Mouse (Mus musculus) embryonic facial prominence, embryonic 12.5 days (tissue): ENCODE measurements around the gene Opn4. TPM values are rescaled to one million over a fixed set of nuclear protein-coding genes. Genes with fewer than 3 reads are reported as not detected.

ENCODE experiments used
- ATAC-seq: fragments of 200-750 bp; cut with Nextera tagmentation; 2 replicates; pipeline ENCODE4 v1.8.0; 2017; ENCODE audit not compliant: insufficient number of reproducible peaks, insufficient read depth, low FRiP score, low TSS enrichment
- H3K27ac ChIP-seq: fragments of 300-500 bp; sonication (generic); 2 replicates; pipeline ENCODE4 v1.5.1; 2016; ENCODE audit warnings: mild to moderate bottlenecking
- H3K27me3 ChIP-seq: fragments of 300-500 bp; sonication (generic); 2 replicates; pipeline ENCODE4 v1.6.1; 2016; ENCODE audit warnings: mild to moderate bottlenecking, moderate library complexity
- H3K36me3 ChIP-seq: fragments of 300-500 bp; sonication (generic); 2 replicates; pipeline ENCODE4 v1.6.1; 2016; ENCODE audit warnings: mild to moderate bottlenecking
- H3K4me1 ChIP-seq: fragments of 300-500 bp; sonication (generic); 2 replicates; pipeline ENCODE4 v1.6.1; 2016
- H3K4me2 ChIP-seq: fragments of 300-500 bp; sonication (generic); replicated peaks from 2 replicates; pipeline ENCODE4 v1.6.1; 2016; ENCODE audit warnings: mild to moderate bottlenecking, moderate library complexity
- H3K4me3 ChIP-seq: fragments of 300-500 bp; sonication (generic); 2 replicates; pipeline ENCODE4 v1.5.1; 2016; ENCODE audit warnings: mild to moderate bottlenecking
- H3K9ac ChIP-seq: fragments of 300-500 bp; sonication (generic); 2 replicates; pipeline ENCODE4 v1.6.1; 2016; ENCODE audit warnings: mild to moderate bottlenecking, moderate library complexity
- H3K9me3 ChIP-seq: fragments of 300-500 bp; sonication (generic); 2 replicates; pipeline ENCODE4 v1.6.1; 2016; ENCODE audit warnings: mild to moderate bottlenecking, moderate library complexity
- WGBS: fragments of 180-500 bp; shearing (Covaris S2); methylation state at CpG from one replicate; pipeline ENCODE4 v1.1.7; 2016; 5-methylcytosine and 5-hydroxymethylcytosine counted together
- polyA plus RNA-seq: library from polyadenylated mRNA; unstranded; fragments of >200 nt; fragmentation: Nextera tagmentation; extraction: Ambion mirVana; gene quantifications from 2 replicates; pipeline ENCODE4 v1.2.1, GENCODE M21; 2016

Opn4 gene
- polyA plus RNA-seq, 1 experiment from 2014 or later = 1.1 TPM

GRCm38 (mm10) chr14:34590017-34590570 lies 9.8 kb downstream of the Opn4 start:
- Histone ChIP-seq H3K27ac (no peak overlapping the region), H3K36me3 (no peaks in the 10 kb centered on the region), H3K4me3 (no peak overlapping the region), H3K4me1 (peaks cover 9% of the 10 kb centered on the region), H3K9ac (no peak overlapping the region), H3K4me2 (no peak overlapping the region), H3K27me3 (no peaks in the 10 kb centered on the region), H3K9me3 (no peaks in the 10 kb centered on the region)
- ATAC-seq = no peak
- 87% methylated on average over 5 of the region's 5 CpGs for WGBS

- H3K4me3 ChIP-seq = no peak overlapping the region
- H3K27me3 ChIP-seq = no peaks in the 10 kb centered on the region
- H3K4me1 ChIP-seq = peaks cover 9% of the 10 kb centered on the region
- no peaks in the 10 kb centered on the region for H3K9me3 ChIP-seq
- no peak overlapping the region for H3K9ac ChIP-seq
- H3K27ac ChIP-seq = no peak overlapping the region
- WGBS = 90% methylated on average over 8 of the region's 8 CpGs
- H3K36me3 ChIP-seq = no peaks in the 10 kb centered on the region
- H3K4me2 ChIP-seq = no peak overlapping the region
- ATAC-seq = no peak
Observed at GRCm38 (mm10) chr14:34589185-34589713, 10.7 kb downstream of the Opn4 start.

- ATAC-seq = no peak
- H3K4me3 ChIP-seq = no peak within 1 kb of the TSS
- H3K4me1 ChIP-seq = peaks cover 9% of the 10 kb centered on the region
- no peaks in the 10 kb centered on the region for H3K27me3 ChIP-seq
- H3K4me2 ChIP-seq = no peak within 1 kb of the TSS
- no peak within 1 kb of the TSS for H3K27ac ChIP-seq
- WGBS = 62% methylated on average over 8 of the region's 8 CpGs
- no peaks in the 10 kb centered on the region for H3K9me3 ChIP-seq
- no peak within 1 kb of the TSS for H3K9ac ChIP-seq
- H3K36me3 ChIP-seq = no peaks in the 10 kb centered on the region
Observed at GRCm38 (mm10) chr14:34588498-34588897, 11.4 kb downstream of the Opn4 start, which contains the start of gene Ldb3. Ldb3 (minus strand) TSS chr14:34588682.

DNA sequence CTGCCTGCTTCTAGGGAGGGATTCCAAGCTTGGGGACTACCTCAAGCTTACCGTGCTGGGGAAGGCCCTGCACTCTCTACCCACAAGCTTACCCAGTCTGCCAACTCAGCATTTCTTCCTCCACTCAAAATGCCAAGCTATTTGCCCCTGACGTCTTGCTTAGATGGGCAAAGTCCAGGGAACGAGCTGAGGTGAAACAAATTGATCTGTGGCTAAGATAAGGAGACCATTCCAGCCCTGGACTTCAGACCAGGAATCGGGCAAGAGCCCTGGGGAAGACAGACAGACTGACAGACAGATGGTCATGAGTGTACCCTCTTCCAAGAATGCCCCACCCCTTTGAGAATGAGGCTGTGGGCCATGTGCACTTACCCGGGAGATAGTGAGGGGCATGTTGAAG lies 11.9 kb downstream of the Opn4 start:
- Histone ChIP-seq H3K4me1 (peaks cover 9% of the 10 kb centered on the region), H3K4me3 (no peak overlapping the region), H3K27ac (no peak overlapping the region), H3K4me2 (no peak overlapping the region), H3K36me3 (no peaks in the 10 kb centered on the region), H3K9me3 (no peaks in the 10 kb centered on the region), H3K9ac (no peak overlapping the region), H3K27me3 (no peaks in the 10 kb centered on the region)
- ATAC-seq = no peak
- WGBS = 64% methylated on average over 5 of the region's 5 CpGs

- Histone ChIP-seq H3K36me3 (no peaks in the 10 kb centered on the region), H3K9me3 (no peaks in the 10 kb centered on the region), H3K4me3 (no peak overlapping the region), H3K27ac (no peak overlapping the region), H3K9ac (no peak overlapping the region), H3K4me1 (peaks cover 4% of the 10 kb centered on the region), H3K4me2 (no peak overlapping the region), H3K27me3 (no peaks in the 10 kb centered on the region)
- ATAC-seq = no peak
- WGBS = 79% methylated on average over 3 of the region's 3 CpGs
Observed at GRCm38 (mm10) chr14:34586871-34587270, 13.1 kb downstream of the Opn4 start.

DNA sequence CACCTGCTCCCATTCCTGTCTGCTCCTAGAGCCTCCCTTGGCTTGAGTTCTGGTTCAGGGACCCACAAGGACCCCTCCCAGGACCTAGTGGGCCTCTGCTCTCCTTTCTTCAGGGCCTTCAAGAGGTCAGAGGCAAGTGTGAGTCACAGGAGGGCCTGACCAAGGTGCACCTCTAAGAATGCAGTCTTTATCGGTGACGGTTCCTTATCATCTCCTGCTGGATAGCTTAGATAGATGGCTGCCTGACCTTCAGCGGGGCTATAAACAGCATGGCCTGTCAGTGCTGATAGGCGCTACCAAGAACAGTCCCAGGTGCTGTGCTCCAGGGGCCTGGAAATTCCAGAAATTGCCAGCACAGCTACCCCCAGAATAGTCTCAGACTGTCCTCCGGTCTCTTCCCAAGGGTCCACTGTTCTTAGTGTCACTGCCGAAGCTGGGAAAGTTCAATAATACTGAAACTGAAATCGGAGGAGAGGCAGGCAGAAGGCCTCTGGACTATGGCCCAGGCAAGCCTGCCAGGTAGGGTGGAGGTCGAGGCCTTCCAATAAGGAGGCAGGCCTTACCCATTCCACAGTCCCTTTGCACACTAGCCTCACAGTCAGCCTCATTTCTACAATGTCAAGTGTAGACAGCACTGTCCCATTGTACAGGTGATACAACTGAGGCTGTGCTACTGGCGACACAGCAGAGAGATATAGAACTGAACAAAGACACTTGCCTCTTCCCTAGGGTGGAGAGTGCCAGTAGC lies 14.4 kb downstream of the Opn4 start:
- Histone ChIP-seq H3K4me2 (no peak overlapping the region), H3K9me3 (no peaks in the 10 kb centered on the region), H3K27me3 (no peaks in the 10 kb centered on the region), H3K36me3 (no peaks in the 10 kb centered on the region), H3K9ac (no peak overlapping the region), H3K27ac (no peak overlapping the region), H3K4me1 (no peaks in the 10 kb centered on the region), H3K4me3 (no peak overlapping the region)
- ATAC-seq = no peak
- 88% methylated on average over 9 of the region's 9 CpGs for WGBS

DNA sequence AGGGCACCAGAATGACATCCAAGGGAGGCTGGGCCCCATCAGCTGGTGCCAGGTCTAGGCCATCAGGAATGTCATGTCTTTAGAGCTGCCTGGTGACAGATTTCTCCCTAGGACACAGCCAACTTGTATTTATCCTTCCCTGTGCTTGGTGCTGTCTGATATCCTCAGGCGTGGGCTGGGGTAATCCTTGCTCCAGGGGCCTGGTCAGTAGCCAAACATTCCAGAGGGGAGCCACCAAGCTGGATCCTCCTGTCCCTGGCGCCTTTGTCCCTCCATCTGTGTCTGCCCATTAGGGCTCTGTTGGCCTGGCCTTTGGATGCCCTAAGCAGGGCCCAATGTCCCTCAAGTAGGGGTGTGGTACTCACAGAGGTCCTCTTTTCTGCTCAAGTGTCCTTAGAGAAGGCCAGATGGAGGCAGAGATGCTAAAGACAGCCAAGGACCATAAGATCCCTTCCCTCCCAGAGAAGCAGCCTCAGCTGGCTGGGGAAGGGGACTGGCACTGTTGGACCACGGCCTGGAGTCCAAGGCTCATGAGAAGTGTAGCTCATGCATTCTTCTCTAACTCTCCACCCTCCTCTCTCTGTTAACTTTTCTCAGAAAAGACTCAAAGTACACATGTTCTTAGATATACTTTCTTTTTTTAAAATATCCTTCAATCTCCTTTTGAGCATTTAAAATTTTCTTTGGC lies 17.1 kb downstream of the Opn4 start:
- no peak overlapping the region for H3K27ac ChIP-seq
- H3K4me1 ChIP-seq = no peaks in the 10 kb centered on the region
- H3K4me3 ChIP-seq = no peak overlapping the region
- WGBS = 73% methylated on average over 3 of the region's 3 CpGs
- H3K4me2 ChIP-seq = no peak overlapping the region
- no peaks in the 10 kb centered on the region for H3K36me3 ChIP-seq
- no peaks in the 10 kb centered on the region for H3K9me3 ChIP-seq
- no peak overlapping the region for H3K9ac ChIP-seq
- no peaks in the 10 kb centered on the region for H3K27me3 ChIP-seq
- no peak for ATAC-seq

DNA sequence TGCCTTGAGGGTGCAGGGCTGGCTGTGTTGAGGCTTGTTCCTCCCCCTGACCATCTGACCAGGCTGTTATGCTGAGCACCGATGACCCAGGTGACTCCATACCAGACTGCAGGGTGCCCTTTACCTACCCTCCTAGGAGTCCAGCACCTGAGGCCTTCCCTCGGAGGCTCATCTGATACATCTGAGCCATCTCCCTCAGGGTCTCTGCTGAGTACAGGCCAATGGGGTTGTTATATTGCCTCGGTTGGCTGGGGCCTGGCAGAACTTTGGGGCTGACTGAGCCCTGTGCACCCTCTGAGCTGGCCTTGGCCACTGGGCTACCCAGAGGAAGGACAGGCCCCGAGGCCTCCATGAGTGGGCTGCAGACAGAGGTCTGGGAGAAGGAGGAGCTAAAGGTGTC lies 23.1 kb downstream of the Opn4 start:
- no peak overlapping the region for H3K4me3 ChIP-seq
- no peaks in the 10 kb centered on the region for H3K36me3 ChIP-seq
- H3K9me3 ChIP-seq = no peaks in the 10 kb centered on the region
- H3K27ac ChIP-seq = no peak overlapping the region
- ATAC-seq = no peak
- no peak overlapping the region for H3K9ac ChIP-seq
- 76% methylated on average over 4 of the region's 4 CpGs for WGBS
- H3K4me1 ChIP-seq = no peaks in the 10 kb centered on the region
- H3K27me3 ChIP-seq = no peaks in the 10 kb centered on the region
- H3K4me2 ChIP-seq = no peak overlapping the region

- Histone ChIP-seq H3K9me3 (no peaks in the 10 kb centered on the region), H3K36me3 (no peaks in the 10 kb centered on the region), H3K4me3 (no peak overlapping the region), H3K27me3 (no peaks in the 10 kb centered on the region), H3K9ac (no peak overlapping the region), H3K4me1 (peaks cover 7% of the 10 kb centered on the region; the same call in 1 of the 2 replicates), H3K4me2 (no peak overlapping the region), H3K27ac (no peak overlapping the region)
- WGBS = 58% methylated on average over 2 of the region's 2 CpGs
- ATAC-seq = no peak
Observed at GRCm38 (mm10) chr14:34574068-34574467, 25.9 kb downstream of the Opn4 start.

DNA sequence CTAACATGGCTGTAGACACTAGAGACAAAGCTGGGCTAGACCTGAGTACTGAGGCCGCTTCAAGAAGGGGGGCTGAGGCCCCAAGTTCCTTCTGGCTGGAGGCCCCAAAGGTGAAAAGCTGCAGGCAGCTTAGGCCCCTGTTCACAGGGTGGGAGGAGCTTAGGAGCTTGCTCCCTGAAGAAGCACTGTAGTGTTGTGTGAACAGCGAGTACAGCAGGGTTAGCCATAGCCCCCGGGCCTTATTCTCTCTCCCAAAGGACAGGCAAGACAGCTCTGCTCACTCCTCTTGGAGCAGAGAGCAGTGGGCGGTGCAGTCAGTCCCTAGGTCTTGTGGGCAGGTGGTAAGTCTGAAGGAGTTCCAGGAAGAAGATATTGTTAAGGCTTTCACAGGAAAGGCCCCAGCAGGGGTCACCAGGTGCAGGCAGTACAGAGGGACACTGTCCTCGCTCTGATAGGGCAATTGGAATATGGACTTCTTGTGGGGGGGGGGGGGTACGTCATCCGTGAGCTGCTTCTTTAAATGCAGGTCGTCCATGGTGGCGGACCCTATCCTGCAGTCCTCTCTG lies 26.5 kb downstream of the Opn4 start:
- H3K27me3 ChIP-seq = 0 out of 2 replicates have a peak, but pooled peaks cover 3% of the 10 kb centered on the region
- 64% methylated on average over 9 of the region's 9 CpGs for WGBS
- ATAC-seq = no peak

DNA sequence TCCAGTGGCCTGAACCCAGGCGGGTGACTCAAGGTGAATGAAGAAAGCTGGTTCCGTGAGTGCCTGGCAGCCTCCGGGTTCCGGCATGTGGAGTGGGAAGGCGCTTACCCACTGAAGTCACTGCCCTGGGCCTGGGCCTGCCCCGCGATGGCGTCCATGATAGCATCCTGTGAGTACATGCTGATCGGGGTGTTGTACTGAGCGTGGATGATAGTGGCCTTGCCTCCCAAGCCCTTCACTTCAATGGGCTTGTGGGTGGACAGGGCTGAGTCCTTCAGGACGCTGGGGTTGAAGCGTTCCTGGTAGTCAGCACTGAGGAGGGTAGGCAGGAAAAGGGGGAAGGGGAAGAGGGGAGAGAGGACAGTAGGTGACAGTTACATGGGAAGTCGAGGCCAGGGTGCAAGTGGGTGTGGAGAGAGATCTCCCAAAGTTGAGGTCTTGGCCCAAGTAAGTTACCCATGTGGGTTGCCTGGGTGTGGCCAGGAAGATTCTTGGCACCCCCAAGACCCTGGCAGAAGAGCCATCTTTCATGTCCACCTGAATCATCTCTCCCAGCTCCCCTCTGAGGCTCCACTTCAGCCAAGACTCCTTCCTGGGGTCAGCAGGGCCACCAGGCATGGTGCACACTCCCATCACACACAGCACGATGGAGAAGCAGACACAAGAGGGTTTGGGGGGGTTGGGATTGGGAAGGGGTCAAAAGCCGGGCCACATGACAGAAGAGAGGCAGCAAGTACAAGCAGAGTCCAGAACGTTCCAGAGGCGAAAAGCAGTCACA lies 28.1 kb downstream of the Opn4 start:
- Histone ChIP-seq H3K27me3 (peaks cover 3% of the 10 kb centered on the region; the same call in 1 of the 2 replicates), H3K9me3 (no peaks in the 10 kb centered on the region), H3K36me3 (no peaks in the 10 kb centered on the region), H3K4me3 (no peak overlapping the region), H3K9ac (no peak overlapping the region), H3K4me2 (no peak overlapping the region), H3K4me1 (peaks cover 23% of the 10 kb centered on the region), H3K27ac (no peak overlapping the region)
- no peak for ATAC-seq
- WGBS = 82% methylated on average over 17 of the region's 17 CpGs

More for the DNA sequence above, 26.5 kb downstream of the Opn4 start:
- no peak overlapping the region for H3K27ac ChIP-seq
- H3K9ac ChIP-seq = no peak overlapping the region
- no peaks in the 10 kb centered on the region for H3K36me3 ChIP-seq
- H3K4me2 ChIP-seq = no peak overlapping the region
- H3K4me1 ChIP-seq = peaks cover 11% of the 10 kb centered on the region
- no peaks in the 10 kb centered on the region for H3K9me3 ChIP-seq
- no peak overlapping the region for H3K4me3 ChIP-seq
